Mouse (Mus musculus) adrenal gland, postnatal 4 days (tissue): ENCODE data around the gene Dock8. TPM values are rescaled to one million over a fixed set of nuclear protein-coding genes. Genes with fewer than 3 reads are reported as not detected.

ENCODE experiments used
- DNase-seq, 2 experiments: peaks; one replicate each; pipeline ENCODE4 v3.0.0; 2021 to 2022; ENCODE audit warnings: low spot score in 2 of 2, mixed read lengths in 2 of 2
- total RNA-seq, 2 experiments: library from RNA; stranded (reverse); gene quantifications; 2 replicates each; pipeline ENCODE4 v1.2.3; 2021

Dock8 gene
- total RNA-seq, 2 experiments from 2014 or later = 15.3 to 18.3 TPM

DNA sequence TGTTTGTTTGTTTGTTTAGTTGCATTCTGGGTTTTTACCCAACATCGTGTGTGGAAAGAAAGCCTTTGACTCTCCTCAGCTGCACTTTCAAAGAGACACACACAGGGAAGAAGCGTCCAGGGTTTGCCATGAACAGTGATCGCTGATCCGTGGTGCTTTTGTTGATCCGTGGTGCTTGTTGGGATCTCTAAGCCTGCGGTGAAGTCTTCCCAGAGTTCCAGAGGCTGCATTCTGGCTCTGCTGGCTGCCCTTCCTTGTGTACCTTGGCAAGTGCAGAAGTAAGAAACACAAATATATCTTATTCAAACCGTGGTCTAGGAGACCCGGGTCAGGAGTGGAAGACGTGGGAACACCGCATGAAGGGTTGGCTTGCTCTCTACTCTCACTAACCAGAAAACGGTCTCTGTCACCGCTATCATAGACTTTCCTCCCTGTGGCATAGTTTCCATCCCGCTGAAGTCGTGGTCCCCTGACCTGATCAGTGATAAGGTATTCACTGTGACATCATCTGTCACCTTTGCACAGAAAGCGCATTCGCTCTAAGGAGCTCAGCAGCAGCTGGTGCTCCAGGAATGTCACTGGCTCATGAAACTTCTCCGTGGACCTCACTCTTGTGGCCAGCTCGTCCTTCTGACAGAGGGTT, 112.4 kb downstream of the Dock8 start:
- no peak for DNase-seq

DNA sequence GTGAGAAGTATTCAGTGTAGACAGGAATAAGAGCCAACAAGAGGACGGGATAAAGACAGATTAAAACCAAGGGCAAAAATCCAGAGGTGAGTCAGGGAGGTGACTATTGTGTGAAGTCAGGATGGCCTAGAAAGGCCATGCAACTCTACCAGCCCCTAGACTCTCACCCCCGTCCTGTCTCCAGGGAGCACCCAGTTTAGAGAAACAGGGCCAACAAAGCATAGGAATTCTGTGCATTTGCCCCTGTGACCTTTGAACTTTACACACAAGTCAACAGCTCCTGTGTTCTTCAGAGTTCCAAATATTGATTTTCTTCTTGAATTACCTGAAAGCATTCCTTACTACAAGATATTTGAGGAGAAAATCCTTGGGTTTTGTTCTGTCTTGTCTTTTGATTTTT, 117.6 kb downstream of the Dock8 start:
- no peak for DNase-seq

- no peak for DNase-seq
Observed at GRCm38 (mm10) chr19:25122417-25122816, 123.1 kb downstream of the Dock8 start.

DNA sequence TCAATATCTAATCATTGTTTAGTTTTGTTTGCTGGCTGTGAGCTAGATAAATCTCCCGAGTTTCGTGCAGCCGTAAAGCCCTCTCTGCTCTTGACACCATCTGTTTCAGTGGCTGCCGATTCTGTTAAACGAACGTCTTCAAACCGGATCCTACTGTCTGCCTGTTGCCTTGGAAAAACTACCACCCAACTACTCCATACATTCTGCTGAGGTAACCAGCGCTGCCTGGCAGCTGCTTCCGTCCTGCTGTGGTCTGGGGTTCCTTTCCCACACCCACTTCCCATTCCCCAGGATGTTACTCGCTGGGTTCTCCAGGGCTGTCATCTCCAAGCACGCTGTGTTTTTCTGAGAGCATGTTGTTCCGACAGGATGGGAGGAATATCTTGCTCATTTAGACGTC, 123.7 kb downstream of the Dock8 start:
- DNase-seq = no peak

- DNase-seq = no peak
Observed at GRCm38 (mm10) chr19:25123461-25123860, 124.1 kb downstream of the Dock8 start.

GRCm38 (mm10) chr19:25132322-25132721, 133.0 kb downstream of the Dock8 start:
- DNase-seq = no peak

GRCm38 (mm10) chr19:25133959-25134358, 134.6 kb downstream of the Dock8 start:
- no peak for DNase-seq

- DNase-seq = no peak
Observed at GRCm38 (mm10) chr19:25136171-25136570, 136.8 kb downstream of the Dock8 start.

DNA sequence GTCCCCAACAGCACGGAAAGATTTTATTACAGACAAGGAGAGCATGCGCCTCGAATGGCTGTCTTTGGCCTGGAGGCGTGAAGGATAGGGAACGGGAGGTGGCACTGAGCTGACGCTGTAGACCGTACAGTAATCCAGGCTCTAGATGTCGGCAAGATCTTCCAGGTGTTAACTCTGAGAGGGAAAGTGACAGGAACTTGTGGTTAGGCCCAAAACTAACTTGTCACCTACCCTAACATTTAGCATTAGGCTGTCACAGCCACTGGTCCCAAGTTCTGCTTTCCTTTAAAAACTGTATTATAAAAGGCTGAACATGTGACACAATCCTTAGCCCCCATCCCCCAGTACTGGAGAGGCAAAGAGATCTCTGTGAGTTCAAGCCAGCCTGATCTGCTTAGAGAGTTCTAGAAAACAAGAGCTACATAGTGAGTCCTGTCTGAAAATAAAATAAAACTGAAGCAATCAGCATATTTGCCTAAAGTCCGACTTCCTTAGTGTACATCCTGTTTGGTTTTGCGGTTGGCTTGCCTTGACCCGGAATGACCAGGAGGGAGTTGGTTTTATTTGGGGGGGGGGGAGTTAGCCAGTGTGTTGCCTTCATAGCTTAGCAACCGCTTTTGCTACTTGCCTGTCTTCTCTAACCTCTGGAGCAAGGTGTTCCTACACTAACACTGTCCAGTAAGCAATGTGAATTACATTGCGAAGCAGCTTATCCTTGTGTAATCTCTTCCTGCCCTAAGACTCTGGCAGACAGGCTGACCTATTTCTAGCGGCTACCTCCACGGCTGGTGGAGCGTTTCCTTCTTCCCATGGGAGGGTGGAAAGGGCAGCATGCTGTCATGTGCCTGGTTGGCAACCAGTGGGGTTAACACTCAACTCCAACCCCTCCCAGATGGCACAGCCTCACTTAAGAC, 138.8 kb downstream of the Dock8 start:
- DNase-seq = no peak

DNA sequence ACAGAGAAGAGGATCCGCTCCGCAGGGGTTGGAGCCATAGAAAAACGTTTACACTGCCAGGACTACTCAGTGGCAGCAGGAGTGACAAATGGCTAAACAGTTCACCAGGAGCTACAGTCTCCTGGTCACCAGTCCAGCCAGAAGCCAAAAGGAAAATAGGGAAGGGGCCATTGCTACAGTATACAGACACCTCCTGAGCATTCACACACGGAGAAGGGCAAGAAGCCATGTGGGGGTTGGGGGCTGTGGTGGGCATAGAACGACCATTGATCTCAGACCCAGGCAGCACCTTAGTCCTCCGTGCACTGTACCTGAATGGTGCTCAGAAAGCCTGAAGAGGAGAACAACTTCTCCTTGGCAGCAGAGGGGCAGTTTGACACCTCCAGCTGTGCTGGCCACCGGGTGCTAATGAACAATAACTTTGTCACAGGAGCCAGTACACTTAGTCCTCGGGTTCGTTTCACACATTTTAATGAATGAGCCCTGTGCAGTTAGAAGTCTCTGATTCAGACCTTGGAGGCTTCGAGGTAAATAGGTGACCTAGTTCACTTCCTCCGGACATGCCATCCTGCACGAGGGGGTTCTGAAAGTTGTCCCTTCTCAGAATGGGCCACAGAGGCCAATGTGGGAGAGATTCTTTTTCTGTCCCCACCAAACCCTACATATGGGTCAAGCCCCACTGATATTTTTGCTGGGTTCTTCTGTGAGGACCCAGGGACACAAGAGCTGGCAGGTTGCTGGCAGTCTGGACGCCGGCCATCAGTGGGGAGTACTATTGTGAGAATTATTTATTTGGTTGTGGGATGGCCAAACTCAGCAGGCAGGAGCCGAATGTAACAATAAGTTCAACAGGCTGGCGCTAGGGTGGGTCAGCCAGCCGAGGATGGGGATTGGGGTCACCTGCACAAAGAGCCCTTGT, 145.0 kb downstream of the Dock8 start:
- DNase-seq = no peak

DNA sequence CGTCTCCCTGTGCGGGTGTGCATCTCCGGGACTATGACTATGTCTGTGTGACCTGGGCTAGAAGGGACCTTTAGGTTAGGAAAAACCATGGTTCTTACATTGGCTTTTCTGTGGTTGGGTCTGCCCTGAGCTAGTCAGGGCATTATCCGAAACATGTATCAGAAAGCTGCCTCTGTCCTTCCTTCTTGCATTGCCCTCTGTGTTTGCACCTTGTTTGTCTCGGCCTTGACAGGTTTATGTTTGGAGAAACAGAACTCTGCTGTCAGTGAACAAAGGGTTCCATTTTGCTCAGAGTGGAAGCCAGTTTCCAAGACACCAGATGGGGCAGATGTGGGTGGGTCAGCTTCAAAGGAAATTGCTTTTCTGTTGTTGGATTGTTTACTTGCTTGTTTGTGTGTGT, 145.8 kb downstream of the Dock8 start:
- no peak for DNase-seq

DNA sequence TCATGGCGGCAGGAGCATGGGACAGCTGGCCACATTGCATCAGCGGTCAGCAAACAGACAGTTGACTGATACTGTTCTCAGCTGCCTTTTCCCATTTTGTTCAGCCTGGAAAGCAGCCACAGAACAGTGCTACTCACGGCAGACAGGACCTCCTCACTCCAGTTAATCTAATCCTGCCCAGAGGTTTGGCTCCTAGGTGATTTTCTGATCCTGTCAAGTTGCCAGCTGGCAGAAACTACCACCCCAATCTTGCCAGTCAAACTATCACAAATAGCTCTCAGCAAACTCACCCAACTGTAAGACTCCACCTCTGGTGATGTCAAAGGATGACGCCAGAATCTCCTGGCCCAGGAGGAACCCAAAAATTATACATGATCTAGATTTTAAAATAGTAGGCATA, 146.8 kb downstream of the Dock8 start:
- DNase-seq = no peak

- no peak for DNase-seq
Observed at GRCm38 (mm10) chr19:25149788-25150187, 150.5 kb downstream of the Dock8 start.

GRCm38 (mm10) chr19:25154506-25155178, 155.3 kb downstream of the Dock8 start:
- no peak for DNase-seq

GRCm38 (mm10) chr19:25155250-25155649, 155.9 kb downstream of the Dock8 start:
- no peak for DNase-seq

DNA sequence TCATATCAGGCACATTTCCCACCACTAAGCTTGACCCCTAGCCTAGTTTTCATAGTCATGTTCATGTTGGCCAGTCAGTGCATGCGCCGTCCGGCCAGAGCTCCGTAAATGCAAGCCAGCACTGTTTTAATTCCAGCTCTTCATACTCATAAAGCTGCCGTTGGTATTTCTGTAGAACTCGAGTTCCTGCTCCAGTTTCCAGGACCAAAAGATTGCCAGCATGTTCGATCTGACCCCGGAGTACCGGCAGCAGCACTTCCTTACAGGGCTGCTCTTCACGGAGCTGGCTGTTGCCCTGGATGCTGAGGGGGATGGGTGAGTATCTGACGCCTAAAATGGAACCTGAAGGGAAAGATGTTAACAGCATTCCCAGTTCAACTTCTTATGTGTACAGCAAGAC, 156.4 kb downstream of the Dock8 start:
- no peak for DNase-seq

- no peak for DNase-seq
Observed at GRCm38 (mm10) chr19:25162270-25162669, 162.9 kb downstream of the Dock8 start.

- DNase-seq = no peak
Observed at GRCm38 (mm10) chr19:25163426-25163825, 164.1 kb downstream of the Dock8 start.

- DNase-seq = no peak
Observed at GRCm38 (mm10) chr19:25166412-25166811, 167.1 kb downstream of the Dock8 start.

- no peak for DNase-seq
Observed at GRCm38 (mm10) chr19:25171395-25171794, 172.1 kb downstream of the Dock8 start.

DNA sequence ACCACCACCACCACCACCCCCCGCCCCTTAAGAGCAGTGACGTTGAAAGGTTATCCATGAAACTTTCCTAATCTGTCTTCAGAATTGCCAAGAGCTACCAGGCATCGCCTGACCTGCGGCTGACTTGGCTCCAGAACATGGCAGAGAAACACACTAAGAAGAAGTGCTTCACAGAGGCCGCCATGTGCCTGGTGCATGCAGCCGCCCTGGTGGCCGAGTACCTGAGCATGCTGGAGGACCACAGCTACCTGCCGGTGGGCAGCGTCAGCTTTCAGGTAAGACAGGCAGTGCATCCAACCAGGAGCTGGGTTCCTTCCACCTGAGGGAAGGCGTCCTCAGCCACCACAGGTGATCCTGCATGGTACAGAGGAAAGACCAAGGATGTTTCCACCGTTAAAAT, 177.4 kb downstream of the Dock8 start:
- DNase-seq = no peak
